Mouse (Mus musculus) liver, embryonic 12.5 days (tissue): ENCODE measurements around the gene Gprasp1. TPM values are rescaled to one million over a fixed set of nuclear protein-coding genes. Genes with fewer than 3 reads are reported as not detected.
A peak's percentile ranks its signal among the peaks of the same experiment; 100 is the strongest.
"Not testable (repeated sequence)": the region's sequence is repeated elsewhere in the genome, so short reads cannot be mapped to it uniquely, and the experiment has no call there.

Experiments used
- ATAC-seq: fragments of 200-750 bp; cut with Nextera tagmentation; 2 replicates; pipeline ENCODE4 v1.8.0; 2017; ENCODE audit warnings: moderate number of reproducible peaks, mild to moderate bottlenecking, moderate library complexity
- H3K27ac ChIP-seq: fragments of 300-500 bp; sonication (generic); 2 replicates; pipeline ENCODE4 v1.5.1; 2016; ENCODE audit warnings: mild to moderate bottlenecking
- H3K27me3 ChIP-seq: fragments of 300-500 bp; sonication (generic); replicated peaks from 2 replicates; pipeline ENCODE4 v1.6.1; 2016; ENCODE audit warnings: mild to moderate bottlenecking, moderate library complexity
- H3K36me3 ChIP-seq: fragments of 300-500 bp; sonication (generic); 2 replicates; pipeline ENCODE4 v1.6.1; 2016; ENCODE audit warnings: mild to moderate bottlenecking, moderate library complexity
- H3K4me1 ChIP-seq: fragments of 300-500 bp; sonication (generic); 2 replicates; pipeline ENCODE4 v1.6.1; 2016
- H3K4me2 ChIP-seq: fragments of 300-500 bp; sonication (generic); 2 replicates; pipeline ENCODE4 v1.6.1; 2016; ENCODE audit warnings: mild to moderate bottlenecking, moderate library complexity
- H3K4me3 ChIP-seq: fragments of 300-500 bp; sonication (generic); 2 replicates; pipeline ENCODE4 v1.5.1; 2016; ENCODE audit warnings: mild to moderate bottlenecking, moderate library complexity
- H3K9ac ChIP-seq: fragments of 300-500 bp; sonication (generic); 2 replicates; pipeline ENCODE4 v1.6.1; 2016; ENCODE audit warnings: mild to moderate bottlenecking, moderate library complexity
- H3K9me3 ChIP-seq: fragments of 300-500 bp; sonication (generic); replicated peaks from 2 replicates; pipeline ENCODE4 v1.6.1; 2016; ENCODE audit warnings: mild to moderate bottlenecking, moderate library complexity
- WGBS: fragments of 180-500 bp; shearing (Covaris S2); methylation state at CpG from one replicate; pipeline ENCODE4 v1.1.7; 2016; ENCODE audit not compliant: insufficient replicate concordance; 5-methylcytosine and 5-hydroxymethylcytosine counted together
- polyA plus RNA-seq: library from polyadenylated mRNA; unstranded; fragments of >200 nt; fragmentation: Nextera tagmentation; extraction: Ambion mirVana; gene quantifications from 2 replicates; pipeline ENCODE4 v1.2.1, GENCODE M21; 2016

Gprasp1 gene
- polyA plus RNA-seq, 1 experiment from 2014 or later: 14.4 TPM

- no peak overlapping the region for H3K4me2 ChIP-seq
- no peak for ATAC-seq
- no peak overlapping the region for H3K27ac ChIP-seq
- 63% methylated on average over 2 of the region's 2 CpGs for WGBS
- peaks cover 5% of the 10 kb centered on the region; the same call in 1 of the 2 replicates for H3K4me1 ChIP-seq
- H3K4me3 ChIP-seq: no peak overlapping the region
- H3K27me3 ChIP-seq: no peaks in the 10 kb centered on the region
- H3K9me3 ChIP-seq: no peaks in the 10 kb centered on the region
- no peaks in the 10 kb centered on the region for H3K36me3 ChIP-seq
- H3K9ac ChIP-seq: no peak overlapping the region
These were observed 26.0 kb downstream of the Gprasp1 start for GRCm38 (mm10) chrX:135768565-135768964.

DNA sequence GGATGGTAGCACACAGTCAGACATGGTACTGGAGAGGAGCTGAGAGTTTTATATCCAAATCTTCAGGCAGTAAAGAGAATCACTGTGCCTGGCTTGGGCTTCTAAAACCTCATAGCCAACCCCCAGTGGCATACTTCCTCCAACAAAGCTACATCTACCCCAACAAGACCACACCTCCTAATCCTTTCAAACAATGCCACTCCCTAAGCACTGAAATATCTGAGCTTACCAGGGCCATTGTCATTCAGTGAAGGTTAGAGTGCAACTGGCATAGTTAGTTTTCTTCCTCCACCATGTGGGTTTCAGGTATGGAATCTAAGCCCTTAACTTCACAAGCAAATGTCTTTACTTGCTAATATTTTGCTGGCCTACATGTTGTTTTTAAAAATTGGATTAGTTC lies 49.0 kb downstream of the Gprasp1 start:
- H3K4me3 ChIP-seq: no peak overlapping the region
- no peaks in the 10 kb centered on the region for H3K4me1 ChIP-seq
- H3K27ac ChIP-seq: no peak overlapping the region
- no peak overlapping the region for H3K4me2 ChIP-seq
- no peaks in the 10 kb centered on the region for H3K27me3 ChIP-seq
- no peaks in the 10 kb centered on the region for H3K9me3 ChIP-seq
- no peak for ATAC-seq
- no peak overlapping the region for H3K9ac ChIP-seq
- no peaks in the 10 kb centered on the region for H3K36me3 ChIP-seq

- H3K36me3 ChIP-seq: no peaks in the 10 kb centered on the region
- no peak for ATAC-seq
- WGBS: 70% methylated on average over 6 of the region's 6 CpGs
These were observed 49.8 kb downstream of the Gprasp1 start for GRCm38 (mm10) chrX:135792326-135792725.

GRCm38 (mm10) chrX:135795591-135796304 lies 53.2 kb downstream of the Gprasp1 start:
- H3K36me3 ChIP-seq, H3K9me3 ChIP-seq, H3K27ac ChIP-seq, H3K27me3 ChIP-seq, H3K4me1 ChIP-seq: not testable (repeated sequence)
- peak overlapping the region; percentile 48; the same call in 1 of the 2 replicates for H3K9ac ChIP-seq
- peak overlapping the region; percentile 68 for H3K4me2 ChIP-seq
- H3K4me3 ChIP-seq: peak overlapping the region; percentile 53
- WGBS: 12% methylated on average over 22 of the region's 27 CpGs
- peak; percentile 74 for ATAC-seq

More at GRCm38 (mm10) chrX:135792326-135792725, 49.8 kb downstream of the Gprasp1 start:
- no peak overlapping the region for H3K9ac ChIP-seq
- H3K4me3 ChIP-seq: no peak overlapping the region
- no peak overlapping the region for H3K4me2 ChIP-seq
- no peaks in the 10 kb centered on the region for H3K9me3 ChIP-seq
- H3K27me3 ChIP-seq: no peaks in the 10 kb centered on the region
- no peaks in the 10 kb centered on the region for H3K4me1 ChIP-seq
- H3K27ac ChIP-seq: no peak overlapping the region

- peak overlapping the region; percentile 48 for H3K9ac ChIP-seq
- H3K9me3 ChIP-seq, H3K36me3 ChIP-seq, H3K27me3 ChIP-seq, H3K27ac ChIP-seq, H3K4me1 ChIP-seq: not testable (repeated sequence)
- peak overlapping the region; percentile 68 for H3K4me2 ChIP-seq
- WGBS: 11% methylated on average over 25 of the region's 26 CpGs
- ATAC-seq: peak; percentile 66
- H3K4me3 ChIP-seq: peak overlapping the region; percentile 53
These were observed 54.0 kb downstream of the Gprasp1 start for GRCm38 (mm10) chrX:135796305-135797211.

- H3K27ac ChIP-seq: not testable (repeated sequence)
- 1% methylated on average over 4 of the region's 5 CpGs for WGBS
These were observed 54.7 kb downstream of the Gprasp1 start, which contains the start of gene Bhlhb9 for GRCm38 (mm10) chrX:135797212-135797644. Bhlhb9 (plus strand) TSS chrX:135797594.

GRCm38 (mm10) chrX:135804149-135804548 lies 61.6 kb downstream of the Gprasp1 start:
- Histone ChIP-seq H3K36me3 (no peaks in the 10 kb centered on the region; the same call in 1 of the 2 replicates), H3K27me3 (no peaks in the 10 kb centered on the region), H3K9ac (no peak overlapping the region), H3K9me3 (no peaks in the 10 kb centered on the region), H3K4me3 (no peak overlapping the region), H3K27ac (no peak overlapping the region), H3K4me2 (no peak overlapping the region), H3K4me1 (no peaks in the 10 kb centered on the region)
- WGBS: 81% methylated on average over 3 of the region's 3 CpGs
- ATAC-seq: no peak

More at GRCm38 (mm10) chrX:135797212-135797644, 54.7 kb downstream of the Gprasp1 start, which contains the start of gene Bhlhb9:
- Histone ChIP-seq H3K4me2 (peak within 1 kb of the TSS; percentile 68), H3K9ac (peak within 1 kb of the TSS; percentile 48), H3K4me3 (peak within 1 kb of the TSS; percentile 53)
- not testable (repeated sequence) for H3K27me3 ChIP-seq, H3K36me3 ChIP-seq, H3K4me1 ChIP-seq, ATAC-seq, H3K9me3 ChIP-seq

DNA sequence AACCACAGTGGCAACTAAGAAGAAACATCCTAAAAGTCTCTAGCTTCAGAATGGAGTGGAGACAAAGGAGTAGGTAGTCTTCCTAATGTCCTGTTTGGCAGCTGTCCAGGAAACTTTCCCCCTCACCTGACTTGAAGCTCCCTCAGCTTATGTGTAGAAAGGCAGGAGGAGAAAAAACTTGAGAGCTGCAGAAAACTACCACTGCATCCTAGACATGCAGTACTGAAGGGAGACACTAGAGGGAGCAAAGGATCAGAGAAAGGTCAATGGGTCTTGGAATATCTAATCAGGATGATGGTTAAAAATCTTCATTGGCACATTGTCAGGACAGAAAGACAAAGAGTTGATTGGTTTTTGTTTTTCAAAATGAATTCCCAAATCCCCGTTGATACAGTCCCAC lies 63.2 kb downstream of the Gprasp1 start:
- WGBS: 16% methylated on average over 1 of the region's 1 CpGs
- ATAC-seq: no peak
- H3K4me2 ChIP-seq: no peak overlapping the region

DNA sequence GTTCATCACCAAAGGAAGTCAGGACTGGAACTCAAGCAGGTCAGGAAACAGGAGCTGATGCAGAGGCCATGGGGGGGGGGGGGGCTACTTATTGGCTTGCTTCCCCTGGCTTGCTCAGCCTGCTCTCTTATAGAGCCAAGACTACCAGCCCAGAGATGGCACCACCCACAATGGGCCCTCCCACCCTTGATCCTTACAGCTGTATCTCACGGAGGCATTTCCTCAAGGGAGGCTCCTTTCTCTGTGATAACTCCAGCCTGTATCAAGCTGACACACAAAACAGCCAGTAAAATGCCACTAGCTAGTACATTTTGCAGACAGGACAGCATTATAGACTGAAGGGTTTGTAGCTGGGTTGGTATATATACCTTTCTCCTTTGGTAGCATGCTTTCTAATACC lies 93.4 kb downstream of the Gprasp1 start:
- not testable (repeated sequence) for H3K9ac ChIP-seq, H3K4me3 ChIP-seq, H3K27me3 ChIP-seq, H3K4me2 ChIP-seq, H3K4me1 ChIP-seq, H3K27ac ChIP-seq, H3K36me3 ChIP-seq, H3K9me3 ChIP-seq
- ATAC-seq: peak; percentile 61
- WGBS: 32% methylated on average over 1 of the region's 1 CpGs

More for the DNA sequence above, 63.2 kb downstream of the Gprasp1 start:
- H3K36me3 ChIP-seq: no peaks in the 10 kb centered on the region
- no peak overlapping the region for H3K4me3 ChIP-seq
- H3K9ac ChIP-seq: no peak overlapping the region
- H3K27me3 ChIP-seq: no peaks in the 10 kb centered on the region
- H3K4me1 ChIP-seq: no peaks in the 10 kb centered on the region
- H3K9me3 ChIP-seq: no peaks in the 10 kb centered on the region
- H3K27ac ChIP-seq: no peak overlapping the region

DNA sequence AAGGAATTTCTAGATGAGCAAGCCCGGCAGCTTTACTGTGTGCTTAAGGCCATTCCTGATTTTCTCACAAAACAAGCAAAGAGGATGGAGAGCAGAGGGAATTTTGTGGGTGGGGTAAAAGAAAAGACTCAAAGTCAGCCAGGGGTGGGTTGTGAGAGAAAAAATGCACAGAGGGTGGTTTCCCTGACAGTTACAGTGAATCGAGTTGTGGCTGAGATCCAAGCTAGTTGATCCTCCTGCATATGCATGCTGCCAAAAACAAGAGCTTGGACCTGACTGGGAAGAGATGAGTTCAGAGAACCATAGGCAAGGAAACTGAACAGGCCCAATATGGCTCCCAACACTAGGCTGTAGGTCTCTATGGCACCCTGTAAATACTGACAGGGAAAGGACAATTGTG lies 95.4 kb downstream of the Gprasp1 start:
- ATAC-seq: no peak
- Histone ChIP-seq H3K9me3 (no peaks in the 10 kb centered on the region), H3K4me3 (no peak overlapping the region), H3K27me3 (no peaks in the 10 kb centered on the region), H3K36me3 (no peaks in the 10 kb centered on the region), H3K9ac (no peak overlapping the region), H3K27ac (no peak overlapping the region), H3K4me2 (no peak overlapping the region), H3K4me1 (peaks cover 6% of the 10 kb centered on the region; the same call in 1 of the 2 replicates)
- 52% methylated on average over 2 of the region's 2 CpGs for WGBS

DNA sequence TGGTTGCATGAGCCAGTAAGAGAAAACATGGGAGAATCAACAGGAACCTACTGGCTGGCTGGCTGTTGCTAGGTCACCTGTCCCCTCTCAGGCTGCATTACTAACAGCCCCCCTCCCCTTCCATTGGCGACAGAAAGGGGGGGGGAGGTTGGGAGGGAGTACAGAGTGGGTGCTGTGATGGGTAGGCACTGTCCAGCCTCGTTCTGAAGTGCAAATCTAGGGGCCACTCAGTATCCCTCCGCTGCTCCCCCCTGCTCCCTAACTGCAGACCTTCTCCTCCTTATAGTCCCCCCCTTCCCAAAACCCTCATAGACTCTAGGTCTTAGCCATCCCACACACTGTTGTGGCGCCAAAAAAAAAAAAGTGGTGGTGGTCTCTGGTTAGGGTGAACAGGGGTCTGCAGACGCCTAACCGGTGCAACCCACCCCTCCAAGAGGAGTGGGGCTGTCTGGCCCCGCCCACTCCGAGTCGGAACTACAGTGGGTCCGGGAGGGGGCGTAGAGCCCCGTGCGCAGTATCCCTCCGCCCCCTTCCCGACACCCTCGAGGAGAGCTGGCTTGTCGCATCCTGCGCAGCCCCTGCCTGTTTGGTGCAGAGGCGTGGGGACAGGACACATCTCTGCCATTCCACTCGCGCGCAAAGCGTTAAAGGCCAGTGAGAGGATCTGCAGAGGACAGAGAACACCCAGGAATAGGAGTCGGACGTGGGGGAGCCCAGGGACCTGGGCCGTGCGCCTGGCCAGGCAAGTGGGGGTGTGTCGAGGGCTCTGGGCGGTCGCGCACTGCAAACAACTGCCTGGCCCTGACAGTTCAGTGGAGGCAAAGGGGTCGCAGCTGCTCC lies 96.2 kb downstream of the Gprasp1 start, which contains the start of gene Gprasp2:
Gene Gprasp2 (plus strand): TSS at position 514 of the 840 bp plus-strand sequence.
- 12% methylated on average over 31 of the region's 32 CpGs for WGBS
- not testable (repeated sequence) for H3K27ac ChIP-seq, H3K36me3 ChIP-seq, H3K9ac ChIP-seq, H3K4me1 ChIP-seq, H3K27me3 ChIP-seq, H3K9me3 ChIP-seq
- peak within 1 kb of the TSS; percentile 42 for H3K4me3 ChIP-seq
- peak; percentile 49 for ATAC-seq
- peak within 1 kb of the TSS; percentile 66 for H3K4me2 ChIP-seq
